Mouse (Mus musculus) liver, postnatal 0 days (tissue): ENCODE measurements around the gene Pkd1l2.

ENCODE experiments used
- CTCF ChIP-seq: sonication (generic); IDR thresholded peaks from 2 replicates; pipeline ENCODE4 v1.5.1; 2016; ENCODE audit warnings: antibody characterized with exemption, low read depth
- EP300 ChIP-seq: IDR thresholded peaks from 2 replicates; pipeline ENCODE4 v1.6.1; 2016; ENCODE audit warnings: antibody characterized with exemption, low read depth, mild to moderate bottlenecking

GRCm38 (mm10) chr8:116975066-116975465 lies 107.2 kb downstream of the Pkd1l2 start:
- no peak for TF ChIP-seq CTCF
- no peak for TF ChIP-seq EP300
